Mouse (Mus musculus) 416B (cell line): ENCODE measurements around the gene Rbfox1.

Source experiments
- DNase-seq: peaks from one replicate; pipeline ENCODE4 v3.0.0; 2011; ENCODE audit warnings: low read depth

The Rbfox1 gene

GRCm38 (mm10) chr16:5884746-5885689, at the start of gene Rbfox1:
TSS of gene Rbfox1 (plus strand) at chr16:5885355.
- no peak for DNase-seq

DNA sequence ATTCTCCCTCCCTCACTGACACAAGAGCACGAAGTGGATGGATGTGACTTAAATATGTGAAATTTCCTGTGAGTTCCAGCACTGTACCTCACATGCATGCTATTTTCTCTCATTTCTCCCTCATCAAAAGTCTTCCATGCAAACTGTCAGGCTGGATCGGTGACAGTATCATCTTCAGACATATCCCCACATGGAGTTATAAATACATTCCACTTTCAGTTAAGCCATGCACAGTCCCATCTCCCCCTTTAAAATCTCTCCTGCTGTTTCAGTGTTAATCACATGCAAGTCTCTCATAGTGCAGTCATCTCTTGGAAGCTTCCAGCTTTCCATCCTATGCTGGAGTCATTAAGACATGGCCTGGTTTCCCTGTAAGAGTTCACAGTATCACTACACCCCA, 48.4 kb upstream of the Rbfox1 start:
- DNase-seq, result no peak

GRCm38 (mm10) chr16:5841167-5841566, 44.0 kb upstream of the Rbfox1 start:
- DNase-seq, result no peak

- DNase-seq, result no peak
Observed at GRCm38 (mm10) chr16:5845645-5846044, 39.5 kb upstream of the Rbfox1 start.

- no peak for DNase-seq
Observed at GRCm38 (mm10) chr16:5853055-5853454, 32.1 kb upstream of the Rbfox1 start.

GRCm38 (mm10) chr16:5864350-5864749, 20.8 kb upstream of the Rbfox1 start:
- no peak for DNase-seq

DNA sequence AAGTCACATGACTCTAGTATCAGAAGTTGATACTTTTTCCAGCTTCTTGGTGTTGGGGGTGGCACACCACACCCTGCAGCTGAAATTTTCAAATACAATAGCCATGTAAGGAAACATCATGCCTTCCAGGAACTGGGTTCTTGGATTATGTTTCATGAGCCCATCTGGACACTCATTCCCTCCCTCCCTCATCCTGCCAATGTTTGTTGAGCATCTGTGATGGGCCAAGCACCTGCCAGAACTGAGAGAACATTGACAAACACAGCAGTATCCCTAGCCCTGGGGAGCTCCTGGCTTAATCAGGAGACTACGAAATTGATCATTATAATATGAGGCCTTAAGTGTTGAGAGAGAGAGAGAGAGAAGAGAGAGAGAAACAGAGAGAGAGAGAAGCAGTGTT, 18.2 kb upstream of the Rbfox1 start:
- DNase-seq, result no peak

GRCm38 (mm10) chr16:5870391-5870790, 14.8 kb upstream of the Rbfox1 start:
- DNase-seq, result no peak

- peak; percentile 81 for DNase-seq
Observed at GRCm38 (mm10) chr16:5881820-5882219, 3.3 kb upstream of the Rbfox1 start.

DNA sequence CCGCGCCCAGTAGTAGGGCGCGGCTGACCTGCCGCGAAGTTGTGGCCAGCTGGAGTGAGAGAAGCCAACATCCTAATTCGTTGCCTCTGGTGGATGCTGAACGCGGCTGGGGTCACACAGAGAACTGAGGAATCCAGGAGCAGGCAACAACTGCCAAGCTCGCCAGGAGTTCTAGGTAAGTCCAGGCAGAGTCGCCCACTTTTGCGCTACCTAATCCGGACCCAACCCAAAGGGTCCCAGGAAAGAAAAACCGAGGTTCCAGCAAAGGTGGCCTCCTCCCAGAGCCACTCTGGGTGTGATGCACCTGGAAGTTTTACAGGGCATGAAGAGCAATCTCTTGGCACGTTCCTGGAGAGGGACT, 515 bp downstream of the Rbfox1 start:
- no peak for DNase-seq

DNA sequence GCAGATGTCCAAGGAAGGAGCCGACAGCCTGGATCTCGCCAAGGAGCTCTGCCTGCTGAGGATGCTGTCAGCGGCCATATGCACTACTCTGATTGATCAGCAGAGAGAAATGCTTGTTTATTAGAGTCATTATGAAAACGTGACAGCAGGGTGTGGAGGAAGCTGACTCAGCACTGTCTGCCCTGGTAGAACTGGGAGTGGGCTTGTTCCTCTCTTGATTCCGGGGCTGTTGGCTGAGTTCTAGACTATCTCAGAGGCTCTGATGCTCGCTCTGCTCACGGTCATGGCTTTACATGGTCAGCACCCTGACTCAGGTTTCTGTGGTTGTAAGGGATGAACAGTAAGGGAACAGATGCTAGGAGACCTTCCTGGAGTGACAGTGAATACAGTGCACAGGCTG, 10.4 kb downstream of the Rbfox1 start:
- no peak for DNase-seq

- DNase-seq, result peak; percentile 39
Observed at GRCm38 (mm10) chr16:5898330-5898729, 13.2 kb downstream of the Rbfox1 start.

DNA sequence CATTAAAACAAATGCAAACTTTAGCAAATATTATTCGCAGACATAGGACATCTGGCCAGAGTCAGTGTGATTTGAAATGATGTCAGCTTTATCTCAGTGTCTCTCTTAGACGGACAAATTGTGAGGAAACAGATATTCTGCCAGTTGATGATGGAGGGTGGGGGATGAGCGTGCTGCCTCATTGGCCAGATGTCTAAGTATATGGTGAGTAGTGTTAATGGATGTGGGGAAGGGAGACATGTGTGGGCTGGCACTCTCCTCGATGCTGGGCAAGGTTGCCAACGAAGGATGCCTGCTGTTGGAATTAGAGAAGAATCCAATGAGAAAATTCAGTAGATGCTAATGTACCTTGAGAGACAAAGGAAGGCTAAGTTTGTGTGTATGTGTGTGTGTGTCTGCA, 25.6 kb downstream of the Rbfox1 start:
- no peak for DNase-seq

GRCm38 (mm10) chr16:5911880-5912327, 26.7 kb downstream of the Rbfox1 start:
- DNase-seq, result no peak

DNA sequence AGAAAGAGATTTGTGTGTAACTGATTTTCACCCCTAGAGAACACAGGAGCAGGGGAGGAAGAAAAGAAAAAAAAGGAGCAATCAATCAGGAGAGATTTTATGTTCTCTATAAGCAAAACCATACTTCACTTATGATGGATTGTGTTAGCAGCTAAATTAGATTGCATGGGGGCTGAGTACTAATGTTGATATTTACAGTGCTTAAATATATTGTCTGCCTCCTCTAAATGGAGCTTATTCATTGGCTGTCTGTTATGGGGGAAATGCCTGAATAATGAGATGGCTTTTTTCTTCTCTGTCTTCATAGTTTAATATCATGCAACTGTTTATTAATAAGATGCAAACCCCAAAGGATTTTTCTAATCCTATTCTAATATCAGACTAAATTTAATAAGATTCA, 32.8 kb downstream of the Rbfox1 start:
- DNase-seq, result no peak

DNA sequence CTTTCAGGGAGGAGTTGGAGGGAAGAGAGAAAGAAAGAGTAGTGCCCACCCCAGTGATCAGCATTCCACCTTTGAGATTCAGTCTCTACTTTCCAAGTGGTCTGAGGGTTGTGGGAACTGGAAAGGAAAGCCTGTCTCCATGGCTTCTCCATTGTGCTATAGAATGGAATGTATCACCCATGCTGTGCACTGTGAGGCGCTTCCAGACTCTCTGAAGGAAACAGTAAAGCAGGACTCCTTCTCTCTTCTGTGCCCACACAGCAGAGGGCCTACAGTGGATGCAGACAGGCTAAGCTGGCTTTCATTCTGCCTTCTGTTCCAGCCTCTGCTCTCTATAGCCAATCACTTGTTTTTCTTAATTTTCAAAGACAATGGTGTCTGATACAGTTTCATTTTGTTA, 41.8 kb downstream of the Rbfox1 start:
- DNase-seq, result no peak

- DNase-seq, result peak; percentile 60
Observed at GRCm38 (mm10) chr16:5931680-5932079, 46.5 kb downstream of the Rbfox1 start.

DNA sequence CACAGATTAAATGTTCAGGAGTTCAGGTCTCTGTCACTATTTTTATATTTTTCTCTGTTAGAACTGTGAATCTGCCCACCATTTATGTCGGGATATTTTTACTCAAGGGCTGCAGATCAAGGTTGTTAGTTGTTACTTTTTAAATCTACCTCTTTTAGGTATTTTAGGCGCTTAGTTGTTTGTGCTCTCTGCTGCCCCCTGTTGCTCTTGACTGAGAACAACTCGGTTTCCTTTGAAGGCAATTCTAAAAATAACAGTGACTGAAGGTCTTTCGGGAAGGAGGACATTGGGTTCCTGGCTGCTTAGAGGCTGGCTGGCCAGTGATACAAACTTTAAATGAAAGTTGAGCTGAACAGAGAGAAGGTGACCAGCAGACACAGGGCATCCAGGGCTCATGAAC, 54.9 kb downstream of the Rbfox1 start:
- peak; percentile 15 for DNase-seq

- no peak for DNase-seq
Observed at GRCm38 (mm10) chr16:5945682-5946081, 60.5 kb downstream of the Rbfox1 start.

DNA sequence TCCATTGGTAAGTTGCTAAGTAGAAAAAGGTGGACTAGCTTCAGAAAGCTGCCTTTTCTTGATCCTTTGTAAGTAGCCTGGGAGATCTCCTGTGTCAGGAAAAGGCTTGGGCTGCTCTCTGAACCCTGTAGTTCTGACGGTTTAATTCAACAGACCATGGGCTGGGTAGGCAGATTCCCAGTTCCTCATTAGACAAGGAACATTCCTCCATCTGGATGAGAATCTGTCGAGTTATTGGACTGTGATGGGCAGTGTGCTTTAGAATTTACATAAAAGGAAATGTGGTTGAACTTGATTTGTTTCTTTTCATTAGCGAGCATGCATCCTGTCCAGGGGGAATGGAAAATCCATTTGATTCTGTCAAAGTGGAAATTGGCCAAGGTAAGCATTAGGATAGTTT, 68.0 kb downstream of the Rbfox1 start:
- DNase-seq, result no peak

DNA sequence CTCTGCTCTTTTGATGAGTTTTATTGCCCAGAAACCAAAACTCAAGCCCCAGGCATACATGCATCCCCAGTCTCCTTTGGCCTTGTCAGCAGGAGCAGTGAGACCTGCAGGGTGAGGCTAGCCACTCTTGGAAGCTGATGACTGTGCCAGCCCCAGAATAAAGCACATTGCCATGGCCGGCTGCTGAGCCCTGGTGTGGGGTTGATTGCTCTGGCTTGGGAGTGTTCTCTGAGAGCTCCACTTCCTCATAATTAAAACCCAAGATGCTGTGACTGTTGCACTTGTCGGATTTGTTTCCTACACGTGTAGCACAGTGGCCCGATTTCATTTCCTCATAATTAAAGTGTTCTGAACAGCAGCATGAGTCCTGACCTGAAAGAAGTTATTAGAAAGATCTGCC, 72.3 kb downstream of the Rbfox1 start:
- no peak for DNase-seq

DNA sequence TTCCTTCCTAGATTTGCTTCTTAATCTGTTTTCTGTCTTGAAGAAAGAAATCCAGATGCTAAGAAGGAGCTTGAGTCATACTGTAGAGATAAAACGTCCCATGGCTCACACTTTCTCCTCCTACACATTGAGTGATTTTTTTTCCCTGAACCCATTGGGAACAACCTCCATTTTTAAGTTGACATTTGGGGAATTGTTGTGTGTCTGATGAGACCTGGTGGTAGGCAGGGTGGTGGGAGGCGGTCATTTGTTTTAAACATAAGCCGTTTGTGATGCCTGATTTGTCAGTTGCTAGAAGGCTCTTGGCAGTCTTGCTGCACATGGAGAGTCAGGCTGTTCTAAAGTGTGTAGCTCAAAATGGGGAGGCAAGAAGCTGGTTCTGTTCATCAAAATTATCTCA, 76.6 kb downstream of the Rbfox1 start:
- no peak for DNase-seq

GRCm38 (mm10) chr16:5974172-5974571, 89.0 kb downstream of the Rbfox1 start:
- no peak for DNase-seq
